Mouse (Mus musculus): ENCODE data around the gene Kcnip4. TPM values are rescaled to one million over a fixed set of nuclear protein-coding genes. Genes with fewer than 3 reads are reported as not detected.

Gene Kcnip4
- not detected in 2 replicates for polyA plus RNA-seq (2012; rRNA removed)

GRCm38 (mm10) chr5:49524394-49525241 lies at the start of gene Kcnip4:
TSS of gene Kcnip4 (minus strand) at chr5:49524907.

Data from ovary, adult 2 months (tissue).